In genomic region chr11:121740906-121741305, GRCm38 (mm10) we compare ENCODE assay signal across 10 mouse cellular contexts. TPM values are rescaled to one million over a fixed set of nuclear protein-coding genes. Genes with fewer than 3 reads are reported as not detected.
DNase-seq lines count a peak whose midpoint lies in the region; ATAC-seq and TF ChIP-seq lines count a peak whose summit lies in the region.
"Had no signal": no experiment of that assay in that cellular context is flagged by ENCODE, and none has a peak within 500 bp of the region (broad histone marks: within the 10 kb centered on the region; RNA-seq: fewer than 3 reads in every experiment).

No protein-coding gene starts in this region.

- peak; percentile 55 for DNase-seq in kidney, adult 2 months
- DNase-seq in kidney, postnatal 36 days = peak; percentile 45 to 47
- no peak for DNase-seq in spleen, adult 12 weeks (ENCODE audit: low spot score)
- no peak for DNase-seq in yolk sac, embryonic 10.5 days (ENCODE audit: low spot score)
- DNase-seq in thymus, postnatal 36 days = no peak
- DNase-seq: cerebellum, adult 11-12 months had no signal

- no peak overlapping the region for H3ac ChIP-seq in myocyte (ENCODE audit: control insufficient read depth, insufficient read length)

- H3K27ac ChIP-seq in kidney, adult 2 months (ENCODE audit: insufficient read depth, low read depth, low read length) = no peak overlapping the region
- H3K27ac ChIP-seq in kidney, embryonic 14.5 days (ENCODE audit: low read depth, low read length) = no peak overlapping the region
- H3K27ac ChIP-seq: hindbrain, embryonic 15.5 days had no signal

- WGBS in kidney, adult 2 months = 10% methylated on average over 1 of the region's 1 CpGs
- WGBS in kidney, embryonic 14.5 days = 46% methylated on average over 1 of the region's 1 CpGs

- H3K79me2 ChIP-seq in myocyte (ENCODE audit: control insufficient read depth, insufficient read depth) = no peaks in the 10 kb centered on the region

- TF ChIP-seq CTCF in kidney, adult 2 months (conservative IDR thresholded peaks at IDR 0.05; ENCODE audit: insufficient read depth, insufficient read length, low read depth, low read length) = no peak

- no peak overlapping the region for H3K4me2 ChIP-seq in kidney, embryonic 14.5 days (replicated peaks; ENCODE audit: low read depth, low read length)
- H3K4me2 ChIP-seq in myocyte (ENCODE audit: low read depth) = peak overlapping the region; percentile 37
- H3K4me2 ChIP-seq: hindbrain, embryonic 15.5 days had no signal

- no peaks in the 10 kb centered on the region for H3K27me3 ChIP-seq in kidney, adult 2 months (replicated peaks; ENCODE audit: control insufficient read depth, insufficient read depth, low read length)
- H3K27me3 ChIP-seq in kidney, embryonic 14.5 days (ENCODE audit: control insufficient read depth, insufficient read depth, low read length) = no peaks in the 10 kb centered on the region
- no peaks in the 10 kb centered on the region for H3K27me3 ChIP-seq in myocyte (ENCODE audit: control insufficient read depth, insufficient read depth, insufficient read length)
- H3K27me3 ChIP-seq: hindbrain, embryonic 15.5 days had no signal

- H3K36me3 ChIP-seq in kidney, adult 2 months (ENCODE audit: control insufficient read depth, insufficient read depth, low read length) = no peaks in the 10 kb centered on the region
- H3K36me3 ChIP-seq in kidney, embryonic 14.5 days (ENCODE audit: control insufficient read depth, insufficient read depth, low read length) = no peaks in the 10 kb centered on the region
- no peaks in the 10 kb centered on the region for H3K36me3 ChIP-seq in myocyte (ENCODE audit: control insufficient read depth, insufficient read depth)
- H3K36me3 ChIP-seq: hindbrain, embryonic 15.5 days had no signal

- no peaks in the 10 kb centered on the region for H3K9me3 ChIP-seq in kidney, embryonic 14.5 days (ENCODE audit: control insufficient read depth, low read length)
- H3K9me3 ChIP-seq: hindbrain, embryonic 15.5 days had no signal

- ATAC-seq in kidney, embryonic 14.5 days (ENCODE audit: low FRiP score, low TSS enrichment) = no peak
- ATAC-seq in common myeloid progenitor, adult 5-6 weeks (replicated peaks; ENCODE audit: low read depth, poor library complexity, severe bottlenecking) = peak; percentile 26; the same call in 1 of the 2 replicates

- H3K9ac ChIP-seq in kidney, embryonic 14.5 days (ENCODE audit: low read depth, low read length) = no peak overlapping the region
- H3K9ac ChIP-seq: hindbrain, embryonic 15.5 days had no signal

- no peak for TF ChIP-seq POLR2A in kidney, adult 2 months (IDR thresholded peaks at IDR 0.05; ENCODE audit: low read depth, low read length)
- TF ChIP-seq POLR2A in myocyte (IDR thresholded peaks at IDR 0.05; ENCODE audit: insufficient read length, low read depth) = no peak

- H3K4me1 ChIP-seq in kidney, adult 2 months (ENCODE audit: control insufficient read depth, insufficient read depth, low read length) = peaks cover 3% of the 10 kb centered on the region; the same call in 1 of the 2 replicates
- no peaks in the 10 kb centered on the region for H3K4me1 ChIP-seq in kidney, embryonic 14.5 days (ENCODE audit: control insufficient read depth, insufficient read depth, low read length)
- H3K4me1 ChIP-seq: hindbrain, embryonic 15.5 days had no signal

- no peak overlapping the region for H3K4me3 ChIP-seq in kidney, adult 2 months (ENCODE audit: insufficient read depth, low read depth, low read length)
- H3K4me3 ChIP-seq in kidney, embryonic 14.5 days (ENCODE audit: low read length) = no peak overlapping the region
- H3K4me3 ChIP-seq in myocyte = no peak overlapping the region
- H3K4me3 ChIP-seq: hindbrain, embryonic 15.5 days had no signal

TF ChIP-seq in myocyte, 11 proteins besides CTCF, POLR2A, EP300 and RAD21:
- no peak for TF ChIP-seq CEBPB (IDR thresholded peaks at IDR 0.05; ENCODE audit: insufficient read depth, poor library complexity, severe bottlenecking)
TF ChIP-seq in myocyte: peak in this region for 0.

RNA-seq across cellular contexts. Expression of gene Metrnl, which starts 39.6 kb away (rescaled TPM):
- polyA plus RNA-seq in kidney, adult 2 months (2012; rRNA removed) = 42.6 and 49.1 TPM in 2 replicates
- 15.6 and 18.3 TPM in 2 replicates for polyA plus RNA-seq in kidney, embryonic 14.5 days (2014; fragmentation: Nextera tagmentation; extraction: Ambion mirVana)
- total RNA-seq in common myeloid progenitor, adult 5-6 weeks (2017) = 2.4 TPM in 1 of 2 replicates, not detected in the other
- polyA plus RNA-seq in myocyte (2012; fragmentation: generic; extraction: Trizol) = 44.0 TPM

Comparison
In these comparisons a context has a peak if more than half of its experiments do, and no peak if none do; other contexts are left out.
1. DNase-seq: peak in kidney, adult 2 months (single experiment) and kidney, postnatal 36 days (2 of 2); none in spleen, adult 12 weeks (single experiment), yolk sac, embryonic 10.5 days (single experiment) and thymus, postnatal 36 days (0 of 2).